In genomic region chr3:115729187-115729586, GRCm38 (mm10) we compare ENCODE assay signal across 15 mouse cellular contexts. TPM values are rescaled to one million over a fixed set of nuclear protein-coding genes. Genes with fewer than 3 reads are reported as not detected.
DNase-seq lines count a peak whose midpoint lies in the region; ATAC-seq and TF ChIP-seq lines count a peak whose summit lies in the region.
"Had no signal": no experiment of that assay in that cellular context is flagged by ENCODE, and none has a peak within 500 bp of the region (broad histone marks: within the 10 kb centered on the region; RNA-seq: fewer than 3 reads in every experiment).

No protein-coding gene starts in this region.

- 39% methylated on average over 7 of the region's 7 CpGs for WGBS in lung, adult 2 months

- no peak for TF ChIP-seq POLR2A in lung, adult 2 months (IDR thresholded peaks at IDR 0.05; ENCODE audit: borderline replicate concordance, extremely low read depth, low read depth, low read length)

- H3K27me3 ChIP-seq in splenic B cell, adult 2 months (ENCODE audit: control insufficient read depth, insufficient read depth, low read length, poor library complexity, severe bottlenecking) = no peaks in the 10 kb centered on the region
- H3K27me3 ChIP-seq: liver, embryonic 13.5 days; neural tube, embryonic 12.5 days had no signal

- peak; percentile 95 for ATAC-seq in megakaryocyte, adult 5-6 weeks (ENCODE audit: poor library complexity, severe bottlenecking)
- ATAC-seq: intestine, embryonic 16.5 days had no signal

- H3K4me1 ChIP-seq in lung, adult 2 months (ENCODE audit: control insufficient read depth, insufficient read depth, low read length) = no peaks in the 10 kb centered on the region
- H3K4me1 ChIP-seq: liver, embryonic 13.5 days; neural tube, embryonic 12.5 days had no signal

- H3K36me3 ChIP-seq in splenic B cell, adult 2 months (ENCODE audit: control insufficient read depth, insufficient read depth, low read length, poor library complexity, severe bottlenecking) = no peaks in the 10 kb centered on the region
- H3K36me3 ChIP-seq: liver, embryonic 13.5 days; midbrain, embryonic 10.5 days; neural tube, embryonic 12.5 days had no signal

- peak; percentile 26 for DNase-seq in lung, postnatal 10 days
- no peak for DNase-seq in lung, adult 2 months
- DNase-seq in T-cell, adult 2 months (ENCODE audit: low spot score) = peak; percentile 79
- DNase-seq in splenic B cell, adult 2 months (ENCODE audit: low read depth, low spot score) = peak; percentile 98
- DNase-seq in layer of hippocampus, adult 9-10 months (ENCODE audit: low spot score) = no peak
- no peak for DNase-seq in cerebellum, postnatal 36 days
- DNase-seq: cerebellum, adult 11-12 months; heart, postnatal 14 days; kidney, postnatal 36 days; layer of hippocampus, postnatal 36 days; liver, embryonic 13.5 days had no signal

- TF ChIP-seq CTCF in lung, adult 2 months (IDR thresholded peaks at IDR 0.05; ENCODE audit: insufficient read depth, low read length) = no peak

- no peak overlapping the region for H3K4me3 ChIP-seq in lung, adult 2 months (replicated peaks; ENCODE audit: extremely low read depth, low read depth, low read length)
- H3K4me3 ChIP-seq: liver, embryonic 13.5 days; midbrain, embryonic 10.5 days; neural tube, embryonic 12.5 days had no signal

RNA-seq across cellular contexts. Expression of gene S1pr1, which starts 14.3 kb away (rescaled TPM):
- 230 and 289 TPM in 2 replicates for polyA plus RNA-seq in lung, adult 2 months (2012; rRNA removed)
- 2.4 and 5.8 TPM in 2 replicates for total RNA-seq in megakaryocyte, adult 5-6 weeks (2015)
- 3.3 and 3.6 TPM in 2 replicates for total RNA-seq in megakaryocyte, adult 5-6 weeks (2017)

Comparison
In these comparisons a context has a peak if more than half of its experiments do, and no peak if none do; other contexts are left out.
1. DNase-seq: peak in lung, postnatal 10 days (single experiment), T-cell, adult 2 months (single experiment) and splenic B cell, adult 2 months (single experiment); none in lung, adult 2 months (single experiment), layer of hippocampus, adult 9-10 months (single experiment) and cerebellum, postnatal 36 days (0 of 2).